Mouse (Mus musculus) CD4-positive, CD25-positive, alpha-beta regulatory T cell, adult 2 months (primary cell): ENCODE data around the gene Rpa3.

Source experiments
- DNase-seq: peaks from one replicate; pipeline ENCODE4 v3.0.0-alpha.2; 2012; ENCODE audit warnings: low read depth, low spot score

The Rpa3 gene

DNA sequence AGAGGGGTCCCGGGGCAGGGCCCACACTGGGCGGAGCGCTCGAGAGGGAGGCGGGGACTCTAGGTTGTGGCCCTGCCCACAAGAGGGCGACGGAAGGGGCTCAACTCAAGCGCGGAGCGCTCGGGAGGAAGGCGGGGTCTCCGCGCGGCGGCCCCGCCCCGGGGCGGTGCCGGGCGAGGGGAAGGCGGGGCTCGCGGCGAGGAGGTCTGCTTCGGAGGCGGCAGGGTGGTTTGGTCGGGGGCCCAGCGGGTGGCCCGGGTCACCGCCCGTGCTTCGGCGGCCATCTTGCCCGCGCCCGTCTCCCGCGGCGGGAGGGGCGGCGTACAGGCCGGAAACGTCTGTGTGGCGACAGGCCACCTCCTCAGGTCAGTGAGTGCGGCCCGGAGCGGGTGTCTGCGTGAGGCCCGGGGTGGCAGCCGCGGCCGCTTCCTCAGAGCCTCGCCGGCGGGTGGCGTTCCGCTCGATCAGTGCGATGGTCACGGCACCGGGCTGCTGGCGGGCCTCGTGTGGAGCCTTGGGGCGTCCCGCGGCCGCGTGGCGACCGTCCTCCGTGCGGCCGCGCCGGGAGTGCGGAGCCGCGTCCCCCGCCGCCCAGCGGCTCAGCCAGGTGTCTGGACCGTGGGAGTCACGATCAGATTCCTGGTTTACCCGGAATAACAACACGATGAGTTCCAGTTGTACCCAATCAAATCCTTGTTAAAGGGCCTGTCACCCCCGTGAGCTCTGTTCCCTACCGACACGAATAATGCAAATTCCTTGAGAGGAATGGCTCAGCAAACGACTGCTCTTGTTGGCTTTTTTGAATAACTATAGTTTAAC lies 49.7 kb downstream of the Rpa3 start, which contains the start of gene Mios:
Gene Mios, plus strand, starts transcription at position 176 of the 819 bp plus-strand sequence.
- peak; percentile 94 for DNase-seq
